Mouse (Mus musculus) heart, postnatal 0 days (tissue): ENCODE measurements around the gene Zic1. TPM values are rescaled to one million over a fixed set of nuclear protein-coding genes. Genes with fewer than 3 reads are reported as not detected.

Experiments
- ATAC-seq: fragments of 200-750 bp; cut with Nextera tagmentation; 2 replicates; pipeline ENCODE4 v1.8.0; 2017; ENCODE audit warnings: low read depth, moderate number of reproducible peaks, moderate library complexity; ENCODE audit not compliant: insufficient read depth
- DNase-seq: peaks from one replicate; pipeline ENCODE4 v3.0.0-alpha.2; 2016; ENCODE audit warnings: low spot score
- H3K27ac ChIP-seq: fragments of 300-500 bp; sonication (generic); 2 replicates; pipeline ENCODE4 v1.5.1; 2014; ENCODE audit warnings: low read depth, mild to moderate bottlenecking
- H3K27me3 ChIP-seq: fragments of 300-500 bp; sonication (generic); 2 replicates; pipeline ENCODE4 v1.6.1; 2014; ENCODE audit warnings: low read length, mixed read lengths; ENCODE audit not compliant: control insufficient read depth, insufficient read depth
- H3K36me3 ChIP-seq: fragments of 300-500 bp; sonication (generic); replicated peaks from 2 replicates; pipeline ENCODE4 v1.6.1; 2014; ENCODE audit warnings: low read length, mixed read lengths; ENCODE audit not compliant: control insufficient read depth, insufficient read depth
- H3K4me1 ChIP-seq: fragments of 300-500 bp; sonication (generic); 2 replicates; pipeline ENCODE4 v1.6.1; 2014; ENCODE audit warnings: antibody characterized with exemption; ENCODE audit not compliant: control insufficient read depth, insufficient read depth
- H3K4me2 ChIP-seq: fragments of 300-500 bp; sonication (generic); 2 replicates; pipeline ENCODE4 v1.6.1; 2014; ENCODE audit warnings: low read depth, mild to moderate bottlenecking, low read length, moderate library complexity
- H3K4me3 ChIP-seq: fragments of 300-500 bp; sonication (generic); 2 replicates; pipeline ENCODE4 v1.5.1; 2014; ENCODE audit warnings: low read depth, low read length
- H3K9ac ChIP-seq: fragments of 300-500 bp; sonication (generic); replicated peaks from 2 replicates; pipeline ENCODE4 v1.6.1; 2014; ENCODE audit warnings: low read depth, low read length, mixed read lengths
- H3K9me3 ChIP-seq: fragments of 300-500 bp; sonication (generic); replicated peaks from 2 replicates; pipeline ENCODE4 v1.6.1; 2016; ENCODE audit warnings: low read length; ENCODE audit not compliant: control insufficient read depth
- CTCF ChIP-seq: IDR thresholded peaks from 2 replicates; pipeline ENCODE4 v1.5.1; 2016; ENCODE audit warnings: antibody characterized with exemption, control low read depth, low read depth
- EP300 ChIP-seq: IDR thresholded peaks from 2 replicates; pipeline ENCODE4 v1.6.1; 2016; ENCODE audit warnings: antibody characterized with exemption, low read depth
- WGBS: fragments of 180-500 bp; shearing (Covaris S2); extraction: QIAGEN DNeasy Blood & Tissue Kit; methylation state at CpG from one replicate; pipeline ENCODE4 v1.1.7; 2014; 5-methylcytosine and 5-hydroxymethylcytosine counted together
- polyA plus RNA-seq: library from polyadenylated mRNA; unstranded; fragments of >200 nt; fragmentation: Nextera tagmentation; extraction: Ambion mirVana; gene quantifications from 2 replicates; pipeline ENCODE4 v1.2.1, GENCODE M21; 2015
- total RNA-seq: library from RNA; depleted of rRNA; stranded (reverse); fragments of >200 nt; gene quantifications from 2 replicates; pipeline ENCODE4 v1.2.3, GENCODE M21; 2014; ENCODE audit warnings: low replicate concordance

Gene Zic1
- total and polyA plus RNA-seq, 2 experiments from 2014 or later: not detected

DNA sequence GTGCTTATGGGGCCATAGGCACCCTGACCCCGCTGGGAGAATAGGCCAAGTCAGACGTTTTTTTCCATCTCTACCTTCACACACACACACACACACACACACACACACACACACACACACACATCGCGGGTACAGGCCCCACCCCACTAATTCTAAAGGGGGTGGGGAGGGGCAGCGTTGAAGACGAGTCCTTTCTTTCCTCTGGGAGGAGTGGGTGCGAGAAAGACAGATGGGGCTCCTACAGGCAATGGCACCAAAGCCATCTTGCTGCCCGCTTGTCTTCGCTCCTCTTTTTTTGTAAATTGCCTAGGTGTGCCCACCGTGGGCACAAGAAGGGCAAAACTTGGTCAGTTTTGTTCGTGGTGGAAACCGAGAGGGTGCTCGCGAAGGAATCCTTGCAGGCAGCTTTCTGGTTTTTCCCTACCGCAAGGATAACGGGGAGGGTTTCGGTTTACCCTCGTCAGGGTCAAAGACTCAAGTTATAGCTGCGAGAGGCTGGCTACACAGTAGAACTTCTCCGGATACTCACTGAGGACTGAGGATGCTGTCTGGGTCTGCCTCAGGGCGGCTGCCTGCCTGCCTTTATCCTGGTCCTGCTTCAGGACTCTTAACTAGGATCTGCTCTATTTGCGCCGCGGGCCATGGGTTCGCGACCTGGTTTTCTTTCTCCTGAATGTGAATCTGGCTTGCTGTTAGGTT, 3.8 kb upstream of the Zic1 start:
- WGBS: 7% methylated on average over 26 of the region's 26 CpGs
- DNase-seq (no peak), ATAC-seq (no peak)
- H3K27me3 ChIP-seq: peaks cover 100% of the 10 kb centered on the region
- H3K4me2 ChIP-seq: no peak overlapping the region
- H3K4me1 ChIP-seq: no peaks in the 10 kb centered on the region
- H3K9me3 ChIP-seq: no peaks in the 10 kb centered on the region
- no peak for TF ChIP-seq EP300
- TF ChIP-seq CTCF: no peak
- H3K4me3 ChIP-seq: no peak overlapping the region
- H3K27ac ChIP-seq: no peak overlapping the region
- no peak overlapping the region for H3K9ac ChIP-seq
- H3K36me3 ChIP-seq: no peaks in the 10 kb centered on the region

DNA sequence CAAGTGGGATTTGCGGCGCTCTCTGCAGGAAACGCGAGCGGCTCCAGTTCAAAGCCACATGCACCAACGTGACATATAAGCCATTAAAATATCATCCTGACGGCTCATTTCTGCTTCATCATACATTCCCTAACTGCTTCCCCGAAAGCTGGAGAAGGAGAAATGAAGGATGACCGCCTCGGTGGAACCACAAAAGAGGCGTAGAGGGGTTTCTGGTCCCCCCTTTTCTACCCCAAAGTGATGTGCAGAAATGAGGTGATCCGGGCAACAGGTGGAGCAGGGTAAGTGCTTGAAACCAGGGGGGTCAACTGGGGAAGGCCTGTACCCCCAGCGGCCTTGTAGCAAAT, 3.3 kb upstream of the Zic1 start:
- WGBS: 5% methylated on average over 13 of the region's 13 CpGs
- peaks cover 100% of the 10 kb centered on the region for H3K27me3 ChIP-seq

DNA sequence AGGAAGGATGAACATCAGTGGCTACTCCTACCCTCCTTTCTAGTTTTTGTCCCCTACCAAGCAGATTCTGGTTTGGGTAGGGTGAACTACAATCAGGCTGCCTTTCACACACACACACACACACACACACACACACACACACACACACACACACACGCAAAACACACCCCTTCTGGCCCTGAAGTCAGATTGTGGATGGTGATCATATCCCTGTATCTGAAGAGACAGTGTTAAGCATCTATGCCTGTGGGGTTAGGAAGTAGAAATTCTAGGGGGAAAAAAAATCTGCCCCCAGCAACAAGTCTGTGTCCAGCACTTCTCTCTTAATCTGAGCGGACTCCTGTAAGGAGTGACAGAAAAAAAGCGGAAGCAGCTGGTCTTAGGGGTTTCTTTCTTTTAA, 2.5 kb upstream of the Zic1 start:
- no peak for ATAC-seq
- Histone ChIP-seq H3K27me3 (peaks cover 100% of the 10 kb centered on the region), H3K9ac (no peak overlapping the region), H3K4me1 (no peaks in the 10 kb centered on the region), H3K36me3 (no peaks in the 10 kb centered on the region), H3K27ac (no peak overlapping the region), H3K9me3 (0 out of 2 replicates have a peak, but pooled peaks cover 2% of the 10 kb centered on the region), H3K4me3 (no peak overlapping the region), H3K4me2 (no peak overlapping the region)
- no peak for TF ChIP-seq EP300
- TF ChIP-seq CTCF: no peak
- no peak for DNase-seq
- WGBS: 3% methylated on average over 3 of the region's 3 CpGs

More for the DNA sequence above, 3.3 kb upstream of the Zic1 start:
- no peak overlapping the region for H3K4me3 ChIP-seq
- H3K4me1 ChIP-seq: no peaks in the 10 kb centered on the region
- H3K27ac ChIP-seq: no peak overlapping the region
- no peaks in the 10 kb centered on the region for H3K36me3 ChIP-seq
- no peak overlapping the region for H3K9ac ChIP-seq
- no peak overlapping the region for H3K4me2 ChIP-seq
- TF ChIP-seq EP300: no peak
- no peaks in the 10 kb centered on the region for H3K9me3 ChIP-seq
- DNase-seq (no peak), ATAC-seq (no peak)

DNA sequence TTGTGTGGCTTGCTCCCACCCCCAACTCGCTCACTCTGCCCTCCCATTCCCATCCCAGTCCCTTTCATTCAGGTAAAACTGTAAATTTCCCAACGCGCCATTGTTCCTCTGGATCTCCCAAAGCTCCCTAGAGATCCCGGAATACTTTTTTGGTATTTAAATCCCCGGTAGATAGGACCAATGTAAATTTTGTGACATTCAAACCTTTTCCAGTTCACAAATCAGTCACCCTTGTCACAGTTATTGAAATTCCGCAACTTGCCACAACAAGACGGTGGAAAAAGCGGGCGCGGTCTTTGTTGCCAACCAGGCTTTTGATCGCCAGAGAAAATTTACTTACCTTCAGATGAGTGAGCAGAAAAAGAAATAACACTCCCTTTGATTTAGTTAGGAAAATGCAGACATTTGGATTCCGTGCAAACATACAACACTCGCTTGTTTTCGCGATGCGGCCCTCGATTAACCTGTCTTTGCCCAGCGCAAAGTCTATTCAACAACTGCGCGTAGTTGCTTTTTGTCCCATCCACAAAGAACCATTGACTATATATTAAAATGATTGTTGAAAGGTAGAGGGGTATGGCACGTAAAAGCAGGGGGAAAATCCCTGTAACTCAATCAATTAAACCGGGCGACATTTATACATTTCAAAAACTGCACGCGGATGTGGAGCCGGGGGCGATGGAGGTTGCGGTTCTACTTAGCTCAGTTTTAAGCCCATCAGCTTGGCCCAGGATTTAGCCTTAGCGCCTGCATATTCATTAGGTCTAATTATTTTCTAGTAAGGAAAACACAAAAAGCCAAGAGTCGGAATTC, 1.6 kb upstream of the Zic1 start:
- H3K9me3 ChIP-seq: 0 out of 2 replicates have a peak, but pooled peaks cover 5% of the 10 kb centered on the region
- DNase-seq (no peak), ATAC-seq (no peak)
- no peak overlapping the region for H3K9ac ChIP-seq
- H3K36me3 ChIP-seq: no peaks in the 10 kb centered on the region
- no peak overlapping the region for H3K27ac ChIP-seq
- WGBS: 3% methylated on average over 30 of the region's 30 CpGs
- TF ChIP-seq CTCF (no peak), EP300 (no peak)
- H3K4me2 ChIP-seq: no peak overlapping the region
- H3K4me1 ChIP-seq: peaks cover 2% of the 10 kb centered on the region; the same call in 1 of the 2 replicates
- H3K27me3 ChIP-seq: peaks cover 100% of the 10 kb centered on the region
- no peak overlapping the region for H3K4me3 ChIP-seq

DNA sequence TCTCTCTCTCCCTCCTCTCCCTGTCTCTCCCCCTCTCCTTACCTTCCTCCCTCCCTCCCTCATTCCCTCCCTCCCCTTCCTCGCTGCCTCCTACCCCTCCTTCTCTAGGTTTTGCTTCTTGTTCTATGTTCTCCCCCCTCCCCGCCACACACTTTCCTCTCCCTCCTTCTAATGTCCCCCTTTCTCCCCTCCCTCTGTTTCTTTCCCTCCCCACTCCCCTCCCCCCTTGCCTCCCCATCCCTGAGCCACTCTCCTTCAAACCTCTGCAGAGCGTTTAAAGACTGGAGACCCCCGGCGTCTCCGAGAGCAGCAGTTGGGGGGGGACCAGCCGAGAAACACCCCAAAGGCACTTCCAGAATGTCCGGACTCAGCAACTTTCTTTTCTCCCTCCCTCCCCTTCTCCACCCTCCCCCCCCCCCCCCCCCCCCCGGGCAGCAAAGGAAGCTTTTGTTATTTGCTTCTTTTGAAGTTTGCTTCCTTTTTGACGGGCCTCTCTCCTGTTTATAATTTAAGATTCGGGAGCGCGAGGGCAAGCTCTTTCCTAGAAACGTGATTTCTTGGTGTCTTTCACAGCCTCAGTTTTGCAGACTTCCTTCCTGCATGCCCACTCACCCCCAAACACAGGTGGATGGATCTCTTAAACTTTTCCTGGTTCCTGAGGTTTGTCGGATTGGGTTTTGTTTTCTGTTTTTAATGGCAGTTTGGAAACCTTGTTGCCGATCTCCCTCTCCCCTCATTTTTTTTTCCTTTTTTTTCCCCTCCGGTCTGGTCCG, 802 bp upstream of the Zic1 start:
- H3K4me1 ChIP-seq: peaks cover 6% of the 10 kb centered on the region; the same call in 1 of the 2 replicates
- H3K27me3 ChIP-seq: peaks cover 100% of the 10 kb centered on the region
- TF ChIP-seq EP300 (no peak), CTCF (no peak)
- H3K9me3 ChIP-seq: 0 out of 2 replicates have a peak, but pooled peaks cover 5% of the 10 kb centered on the region
- H3K4me3 ChIP-seq: no peak overlapping the region
- no peak overlapping the region for H3K27ac ChIP-seq
- ATAC-seq (no peak), DNase-seq (no peak)
- no peak overlapping the region for H3K9ac ChIP-seq
- H3K36me3 ChIP-seq: no peaks in the 10 kb centered on the region
- no peak overlapping the region for H3K4me2 ChIP-seq
- WGBS: 3% methylated on average over 17 of the region's 18 CpGs
